Mouse (Mus musculus) cerebellum, adult 11 months (tissue): ENCODE results near the gene Olfr318.
"Not testable (repeated sequence)": the region's sequence is repeated elsewhere in the genome, so short reads cannot be mapped to it uniquely, and the experiment has no call there.

Source experiments
- DNase-seq: peaks from one replicate; pipeline ENCODE4 v3.0.0; 2022

Olfr318 gene

DNA sequence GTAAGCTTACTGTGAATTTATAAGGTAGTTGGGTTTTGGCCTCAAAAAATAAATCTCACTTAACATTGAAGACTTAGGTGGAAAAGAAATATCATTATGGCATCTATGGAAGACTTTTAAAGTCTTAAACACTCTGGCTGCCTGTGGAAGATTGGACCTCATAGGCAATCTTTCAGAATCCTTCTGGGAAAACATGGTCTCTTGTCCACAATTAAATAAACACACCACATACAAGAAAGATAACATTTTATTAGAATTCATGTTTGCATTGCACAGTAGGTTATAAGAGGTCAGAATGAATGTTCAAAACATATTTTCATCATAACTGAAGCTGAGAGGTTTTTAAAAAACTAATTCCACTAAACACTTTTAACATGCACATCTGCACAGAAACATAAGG, at the start of gene Olfr318:
Gene Olfr318 (minus strand): TSS at position 101 of the 400 bp plus-strand sequence.
- no peak for DNase-seq

DNA sequence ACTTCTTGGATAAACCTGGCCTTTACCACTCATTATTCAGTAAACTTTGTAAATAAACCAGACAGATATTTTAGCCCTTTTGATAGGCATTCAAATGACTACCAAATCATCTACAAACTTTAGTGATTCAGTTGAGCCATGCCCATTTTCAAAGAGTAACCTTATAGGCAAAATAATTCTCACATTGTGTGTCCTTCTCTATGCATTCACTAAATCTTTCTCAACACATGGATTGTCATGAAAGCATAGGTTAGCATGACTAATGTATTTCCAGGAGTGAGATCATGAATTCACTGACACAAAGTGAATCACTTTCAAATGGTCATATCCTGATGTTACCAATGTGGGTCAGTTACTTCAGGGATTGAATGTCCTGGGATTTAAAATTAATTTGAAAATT, 49.1 kb upstream of the Olfr318 start, which contains the start of gene Olfr315:
Gene Olfr315 (plus strand): TSS at position 301 of the 400 bp plus-strand sequence.
- DNase-seq, result no peak

DNA sequence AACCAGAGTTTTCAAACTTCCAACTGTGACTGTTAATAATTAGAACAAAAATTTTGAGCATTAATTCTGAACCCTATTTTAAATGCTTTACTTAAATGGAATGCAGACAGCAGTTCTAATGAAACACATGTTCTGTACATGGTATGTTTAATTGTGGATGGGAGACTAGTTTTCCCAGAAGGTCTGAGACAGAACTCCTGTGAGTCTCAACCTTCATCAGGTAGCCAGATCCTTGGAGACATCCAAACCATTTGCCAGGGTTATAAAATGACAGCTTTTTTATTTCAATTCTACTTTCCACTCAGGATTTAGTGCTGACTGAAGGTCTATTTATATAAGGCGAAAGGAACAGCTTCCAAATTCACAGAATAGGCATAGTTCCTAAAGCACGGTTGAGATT, 28.6 kb upstream of the Olfr318 start, which contains the start of gene Olfr316:
Gene Olfr316 (plus strand): TSS at position 301 of the 400 bp plus-strand sequence.
- no peak for DNase-seq

DNA sequence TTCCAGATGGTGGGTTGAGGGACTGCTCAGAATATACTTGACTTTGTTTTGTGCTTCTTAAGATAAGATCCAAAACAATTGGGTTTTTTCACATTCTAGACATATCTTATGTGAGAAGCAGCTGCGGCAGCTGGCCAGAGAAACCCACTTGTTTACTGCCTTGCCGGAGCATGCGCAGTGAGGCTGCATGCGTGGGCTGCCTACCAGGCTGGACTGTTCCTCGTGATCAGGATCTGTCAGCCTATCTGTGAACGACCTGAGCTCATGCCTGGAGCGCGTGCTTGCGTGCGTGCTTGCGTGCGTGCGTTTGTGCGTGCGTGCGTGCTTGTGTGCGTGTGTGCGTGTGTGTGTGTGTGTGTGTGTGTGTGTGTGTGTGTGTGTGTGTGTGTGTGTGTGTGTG, 27.3 kb upstream of the Olfr318 start:
- DNase-seq, result not testable (repeated sequence)

DNA sequence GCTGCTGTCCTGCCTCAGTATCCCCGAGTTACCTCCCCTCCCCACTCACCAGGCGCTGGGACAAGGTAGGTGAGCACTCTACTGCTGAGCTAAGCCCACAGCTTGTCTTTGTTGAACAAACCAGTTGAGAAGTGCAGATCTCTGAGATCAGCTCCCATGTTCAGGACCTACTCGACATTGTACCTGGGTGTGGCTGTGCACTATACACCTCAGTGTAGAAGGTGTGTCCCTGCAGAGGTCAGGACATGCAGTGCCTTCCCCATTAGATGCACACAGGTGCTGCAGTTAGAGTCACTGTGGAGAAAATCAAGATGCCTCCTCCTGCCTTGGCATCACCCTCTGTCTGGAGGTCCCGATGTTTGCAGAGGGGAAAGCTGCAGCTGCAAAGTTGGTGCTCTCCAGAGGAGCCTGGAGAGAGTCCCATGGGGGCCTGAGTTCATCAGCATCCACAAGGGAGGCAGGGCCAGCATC, 15.0 kb upstream of the Olfr318 start, which contains the start of gene Olfr317:
Gene Olfr317 (minus strand): TSS at position 421 of the 471 bp plus-strand sequence.
- DNase-seq, result no peak

DNA sequence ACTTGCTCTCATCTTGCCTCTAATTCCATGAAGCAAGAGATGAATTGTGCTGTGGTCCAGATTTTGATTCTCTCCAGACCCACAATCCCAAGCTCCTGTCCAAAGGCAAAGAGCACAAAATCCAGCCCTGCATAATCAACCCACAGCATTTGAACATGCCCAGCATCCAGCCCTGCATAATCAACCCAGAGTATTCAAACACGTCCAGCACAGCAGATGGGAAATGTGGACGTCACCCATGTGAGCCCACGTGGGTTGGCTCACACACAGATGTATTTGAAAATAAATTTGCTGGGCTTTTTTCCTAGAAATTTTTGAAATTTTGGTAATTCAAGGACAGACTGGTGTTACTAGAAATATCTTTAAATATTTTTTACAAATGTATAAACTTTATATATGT, 9.6 kb upstream of the Olfr318 start:
- no peak for DNase-seq

DNA sequence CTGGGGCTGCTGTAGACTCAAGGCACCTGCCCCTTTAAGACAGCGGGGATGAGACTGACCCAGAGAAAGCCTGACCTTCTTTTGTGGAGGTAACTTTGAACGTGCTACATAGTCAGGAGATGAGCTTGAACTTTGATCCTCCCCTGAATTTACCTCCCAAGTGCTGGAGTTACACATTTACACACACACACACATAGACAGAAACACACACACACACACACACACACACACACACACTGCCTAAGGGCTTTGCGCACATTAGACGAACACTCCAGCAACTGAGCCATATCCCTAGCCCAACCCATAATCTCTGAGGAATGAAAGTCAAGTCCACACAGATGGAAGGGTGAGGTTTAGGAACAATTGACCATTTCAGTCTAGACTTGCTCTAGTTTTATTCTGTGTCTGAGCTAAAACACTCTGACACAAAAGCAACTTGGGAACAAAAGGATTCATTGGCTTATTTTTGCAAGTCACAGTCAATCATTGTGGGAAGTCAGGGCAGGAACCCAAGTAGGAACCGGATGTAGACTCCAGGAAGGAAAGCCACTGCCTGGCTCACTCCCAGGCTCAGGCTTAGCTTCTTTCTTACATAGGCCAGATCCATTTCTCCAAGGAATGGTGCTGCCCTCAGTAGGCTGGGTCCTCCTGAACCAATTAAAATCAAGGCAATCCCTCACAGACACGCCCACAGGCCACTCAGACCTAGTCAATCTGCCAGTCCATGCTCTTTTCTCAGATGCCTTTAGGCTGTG, 4.3 kb upstream of the Olfr318 start:
- not testable (repeated sequence) for DNase-seq

DNA sequence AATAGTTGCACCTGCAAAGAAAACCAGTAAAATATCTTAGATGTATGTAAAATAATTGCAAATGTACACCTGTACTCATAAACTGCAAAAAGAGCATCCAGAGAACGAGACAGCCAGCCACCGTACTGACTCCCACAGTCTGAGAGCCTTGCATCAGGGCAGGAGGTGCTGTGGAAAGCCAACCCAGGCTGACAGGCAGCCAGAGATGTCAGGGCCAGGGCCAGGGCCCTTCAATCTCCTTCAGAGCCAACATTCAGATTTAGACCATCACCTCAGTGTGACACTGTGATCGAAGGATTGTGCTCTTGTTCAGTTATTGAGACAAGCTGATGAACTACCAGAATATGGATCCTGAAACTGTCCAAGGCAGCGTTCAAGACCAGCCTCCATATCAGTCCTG, 4.1 kb downstream of the Olfr318 start:
- DNase-seq, result no peak

DNA sequence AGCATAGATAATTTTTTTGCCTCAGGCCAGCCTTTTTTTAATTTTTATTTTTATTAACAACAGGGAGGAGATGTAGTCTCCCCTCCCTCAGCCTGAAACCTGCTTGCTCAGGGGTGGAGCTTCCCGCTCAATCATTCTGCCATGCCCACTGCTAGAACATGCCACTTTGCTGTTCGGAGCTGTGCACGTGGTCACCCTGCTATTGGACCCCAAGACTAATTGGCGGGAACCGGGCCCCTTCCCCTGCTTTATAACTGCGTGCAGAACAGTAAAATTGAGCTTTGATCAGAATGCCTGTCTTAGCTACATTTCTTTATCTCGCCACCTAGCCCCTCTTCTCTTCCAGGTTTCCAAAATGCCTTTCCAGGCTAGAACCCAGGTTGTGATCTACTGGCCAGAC, 6.1 kb downstream of the Olfr318 start:
- not testable (repeated sequence) for DNase-seq

DNA sequence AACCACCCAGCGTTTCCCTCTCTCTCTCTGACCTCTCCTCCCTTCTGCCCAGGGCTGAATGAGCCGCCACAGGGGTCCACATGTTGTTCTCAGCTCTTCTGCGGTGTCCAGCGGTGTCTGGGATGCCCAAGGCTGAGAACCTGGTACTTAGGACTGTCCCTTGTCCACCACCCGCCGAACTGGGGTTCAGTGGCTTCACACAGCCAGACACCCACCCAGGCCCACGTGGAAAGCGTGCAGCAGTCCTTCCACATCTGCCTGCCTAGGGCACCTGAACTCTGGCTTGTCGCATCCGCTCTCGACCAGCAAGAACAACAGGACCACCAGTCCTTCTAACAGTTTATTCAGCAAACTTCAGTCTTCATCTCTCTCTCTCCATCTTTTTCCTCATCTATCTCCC, 14.7 kb downstream of the Olfr318 start:
- no peak for DNase-seq

DNA sequence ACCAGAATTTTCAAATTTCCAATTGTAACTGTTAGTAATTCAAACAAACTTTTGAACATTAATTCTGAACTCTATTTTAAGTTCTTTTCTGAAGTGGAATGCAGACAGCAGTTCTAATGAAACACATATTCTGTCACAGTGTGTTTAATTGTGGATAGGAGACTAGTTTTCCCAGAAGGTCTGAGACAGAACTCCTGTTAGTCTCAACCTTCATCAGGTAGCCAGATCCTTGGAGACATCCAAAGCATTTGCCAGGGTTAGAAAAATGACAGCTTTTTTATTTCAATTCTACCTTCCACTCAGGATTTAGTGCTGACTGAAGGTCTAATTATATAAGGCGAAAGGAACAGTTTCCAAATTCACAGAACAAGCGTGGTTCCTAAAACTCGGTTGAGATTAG, 25.0 kb downstream of the Olfr318 start, which contains the start of gene Olfr319:
Gene Olfr319 (plus strand): TSS at position 301 of the 400 bp plus-strand sequence.
- DNase-seq, result no peak

DNA sequence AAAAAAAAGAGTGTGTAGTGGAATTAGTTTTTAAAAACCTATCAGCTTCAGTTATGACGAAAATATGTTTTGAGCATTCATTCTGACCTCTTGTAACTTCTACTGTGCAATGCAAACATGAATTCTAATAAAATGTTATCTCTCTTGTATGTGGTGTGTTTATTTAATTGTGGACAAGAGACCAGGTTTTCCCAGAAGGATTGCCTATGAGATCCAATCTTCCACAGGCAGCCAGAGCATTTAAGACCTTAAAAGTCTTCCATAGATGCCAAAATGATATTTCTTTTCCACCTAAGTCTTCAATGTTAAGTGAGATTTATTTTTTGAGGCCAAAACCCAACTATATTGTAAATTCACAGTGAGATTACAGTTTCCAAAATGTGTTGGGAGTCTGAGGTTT, 43.0 kb downstream of the Olfr318 start, which contains the start of gene Olfr320:
Gene Olfr320 (plus strand): TSS at position 301 of the 400 bp plus-strand sequence.
- DNase-seq, result no peak

DNA sequence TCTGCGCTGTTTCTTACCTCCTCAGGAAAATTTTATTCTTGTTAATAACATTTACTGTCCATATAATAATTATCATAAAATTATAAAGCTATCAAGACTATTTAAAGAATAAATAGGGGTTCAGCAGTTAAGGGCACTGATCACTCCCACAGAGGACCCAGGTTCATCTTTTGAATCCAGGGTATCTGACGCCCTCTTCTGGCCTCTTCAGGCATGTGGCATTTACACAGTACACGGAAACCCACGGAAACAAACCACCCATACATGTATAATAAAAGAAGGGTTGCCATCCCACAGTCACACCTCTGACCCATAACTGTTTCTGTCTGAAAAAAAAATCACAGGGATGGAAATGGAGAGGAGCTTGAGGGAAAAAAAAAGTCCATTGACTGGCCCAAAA, 52.0 kb downstream of the Olfr318 start:
- no peak for DNase-seq

DNA sequence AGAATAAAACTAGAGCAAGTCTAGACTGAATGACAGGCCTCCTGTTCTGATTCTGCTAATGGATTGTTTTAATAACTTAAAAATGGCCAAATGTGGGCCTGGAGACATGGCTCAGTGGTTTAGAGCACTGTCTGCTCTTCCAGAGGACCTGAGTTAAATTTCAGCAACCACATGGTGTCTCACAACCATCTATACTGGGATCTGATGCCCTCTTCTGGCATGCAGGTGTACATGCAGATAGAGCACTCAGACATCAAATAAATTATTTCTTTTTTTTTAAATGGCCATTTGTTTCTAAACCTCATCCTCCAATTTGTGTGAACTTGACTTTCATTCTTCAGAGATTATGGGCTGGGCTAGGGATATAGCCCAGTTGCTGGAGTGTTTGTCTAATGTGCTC, 54.6 kb downstream of the Olfr318 start:
- DNase-seq, result no peak
